Mouse (Mus musculus) MEL (cell line): Measurements from ENCODE around the gene Ppfibp1.

ENCODE experiments used
- KAT2A ChIP-seq: conservative IDR thresholded peaks from 2 replicates; pipeline ENCODE4 v1.6.1; 2012; ENCODE audit warnings: low read depth, low read length, improper control_type of control experiment, inconsistent platforms
- NELFE ChIP-seq: IDR thresholded peaks from 2 replicates; pipeline ENCODE4 v1.6.1; 2011; ENCODE audit warnings: low read depth, low read length, improper control_type of control experiment
- POLR2A ChIP-seq, 2 experiments: IDR thresholded peaks; 2 replicates each; pipeline ENCODE4 v1.6.1; 2011 to 2012; ENCODE audit warnings: low read length in 2 of 2, mild to moderate bottlenecking in 2 of 2, control low read depth in 1 of 2, improper control_type of control experiment in 1 of 2, low read depth in 1 of 2, moderate library complexity in 1 of 2; ENCODE audit not compliant: control insufficient read depth in 1 of 2, insufficient read depth in 1 of 2, poor library complexity in 1 of 2
- POLR2AphosphoS2 ChIP-seq: IDR thresholded peaks from 2 replicates; pipeline ENCODE4 v1.6.1; 2011; ENCODE audit warnings: low read length, improper control_type of control experiment
- TCF12 ChIP-seq: IDR thresholded peaks from 2 replicates; pipeline ENCODE4 v1.6.1; 2014; ENCODE audit warnings: low read depth, mild to moderate bottlenecking, inconsistent platforms, low read length, improper control_type of control experiment, moderate library complexity
- USF1 ChIP-seq: IDR thresholded peaks from 2 replicates; pipeline ENCODE4 v1.6.1; 2014; ENCODE audit warnings: low read depth, mild to moderate bottlenecking, inconsistent platforms, low read length, improper control_type of control experiment, moderate library complexity
- ZMIZ1 ChIP-seq: IDR thresholded peaks from 2 replicates; pipeline ENCODE4 v1.6.1; 2012; ENCODE audit warnings: low read depth, mild to moderate bottlenecking, inconsistent platforms, low read length, improper control_type of control experiment, moderate library complexity

DNA sequence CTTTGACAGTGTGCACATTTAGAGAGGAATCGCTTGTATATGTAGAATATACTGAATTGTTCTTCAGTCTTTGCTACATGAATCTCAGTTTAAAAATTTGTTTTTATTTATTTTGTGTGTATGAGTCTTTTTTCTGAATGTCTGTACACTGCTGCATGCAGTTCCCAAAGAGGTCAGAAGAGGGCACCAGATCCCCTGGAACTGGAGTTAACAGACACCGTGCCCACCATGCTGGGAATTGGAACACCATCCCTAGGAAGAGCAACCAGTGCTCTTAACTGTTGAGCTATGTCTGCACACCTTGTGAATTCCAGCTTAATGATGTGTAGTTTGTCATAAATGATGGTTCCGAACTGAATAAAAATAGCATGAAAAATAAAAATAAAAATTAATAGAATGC, 119.9 kb downstream of the Ppfibp1 start:
- no peak for TF ChIP-seq NELFE
- TF ChIP-seq POLR2A (IDR thresholded peaks at IDR 0.05; ENCODE audit: control insufficient read depth in 1 of 2, insufficient read depth in 1 of 2, low read depth in 1 of 2, low read length in 2 of 2, poor library complexity in 1 of 2), result no peak
- no peak for TF ChIP-seq KAT2A
- no peak for TF ChIP-seq ZMIZ1
- TF ChIP-seq USF1, result no peak
- TF ChIP-seq POLR2AphosphoS2, result no peak
- TF ChIP-seq TCF12, result no peak
